Mouse (Mus musculus) stomach, embryonic 16.5 days (tissue): Measurements from ENCODE around the gene March1. TPM values are rescaled to one million over a fixed set of nuclear protein-coding genes. Genes with fewer than 3 reads are reported as not detected.

Source experiments
- ATAC-seq: fragments of 200-750 bp; cut with Nextera tagmentation; 2 replicates; pipeline ENCODE4 v1.8.0; 2017; ENCODE audit warnings: moderate number of reproducible peaks, moderate TSS enrichment; ENCODE audit not compliant: insufficient read depth, low FRiP score
- H3K27ac ChIP-seq: fragments of 300-500 bp; sonication (generic); 2 replicates; pipeline ENCODE4 v1.5.1; 2014; ENCODE audit warnings: low read length
- H3K27me3 ChIP-seq: fragments of 300-500 bp; sonication (generic); 2 replicates; pipeline ENCODE4 v1.6.1; 2014; ENCODE audit warnings: low read length, control low read depth, mixed read lengths; ENCODE audit not compliant: control insufficient read depth, insufficient read depth
- H3K36me3 ChIP-seq: fragments of 300-500 bp; sonication (generic); 2 replicates; pipeline ENCODE4 v1.6.1; 2014; ENCODE audit warnings: low read length; ENCODE audit not compliant: control insufficient read depth, insufficient read depth
- H3K4me1 ChIP-seq: fragments of 300-500 bp; sonication (generic); 2 replicates; pipeline ENCODE4 v1.6.1; 2014; ENCODE audit warnings: low read length, control low read depth, mixed read lengths; ENCODE audit not compliant: control insufficient read depth, insufficient read depth
- H3K4me2 ChIP-seq: fragments of 300-500 bp; sonication (generic); 2 replicates; pipeline ENCODE4 v1.6.1; 2014; ENCODE audit warnings: low read depth, low read length, mixed read lengths
- H3K4me3 ChIP-seq: fragments of 300-500 bp; sonication (generic); replicated peaks from 2 replicates; pipeline ENCODE4 v1.5.1; 2014; ENCODE audit warnings: mild to moderate bottlenecking, low read length
- H3K9ac ChIP-seq: fragments of 300-500 bp; sonication (generic); 2 replicates; pipeline ENCODE4 v1.6.1; 2014; ENCODE audit warnings: low read length
- H3K9me3 ChIP-seq: fragments of 300-500 bp; sonication (generic); replicated peaks from 2 replicates; pipeline ENCODE4 v1.6.1; 2016; ENCODE audit warnings: low read length, control low read depth; ENCODE audit not compliant: control insufficient read depth
- WGBS: fragments of 180-500 bp; shearing (Covaris S2); extraction: QIAGEN DNeasy Blood & Tissue Kit; methylation state at CpG from one replicate; pipeline ENCODE4 v1.1.7; 2014; 5-methylcytosine and 5-hydroxymethylcytosine counted together
- polyA plus RNA-seq: library from polyadenylated mRNA; unstranded; fragments of >200 nt; fragmentation: Nextera tagmentation; extraction: Ambion mirVana; gene quantifications from 2 replicates; pipeline ENCODE4 v1.2.1, GENCODE M21; 2015

Gene March1
- polyA plus RNA-seq, 1 experiment from 2014 or later, result 1.2 TPM

DNA sequence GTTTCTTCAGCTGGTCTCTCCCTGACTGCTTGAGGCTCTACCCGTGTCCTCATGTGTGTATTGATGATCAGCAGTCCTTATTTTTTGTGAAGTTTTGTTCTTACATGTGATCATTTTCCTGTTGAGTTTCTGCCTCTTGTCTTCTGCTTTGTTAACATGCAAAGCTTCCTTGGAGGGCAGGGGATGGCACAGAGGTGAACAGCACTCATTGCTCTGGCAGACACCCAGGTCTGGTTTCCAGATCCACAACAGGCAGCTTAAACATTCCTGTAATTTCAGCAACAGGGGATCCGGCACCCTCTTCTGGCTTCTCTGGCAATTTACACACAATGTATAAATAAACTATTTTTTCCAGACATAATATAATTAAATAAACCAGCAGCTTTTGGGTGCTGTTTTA lies 652.4 kb downstream of the March1 start:
- WGBS, result 65% methylated on average over 2 of the region's 2 CpGs
- H3K4me1 ChIP-seq, result no peaks in the 10 kb centered on the region
- no peak overlapping the region for H3K4me2 ChIP-seq

DNA sequence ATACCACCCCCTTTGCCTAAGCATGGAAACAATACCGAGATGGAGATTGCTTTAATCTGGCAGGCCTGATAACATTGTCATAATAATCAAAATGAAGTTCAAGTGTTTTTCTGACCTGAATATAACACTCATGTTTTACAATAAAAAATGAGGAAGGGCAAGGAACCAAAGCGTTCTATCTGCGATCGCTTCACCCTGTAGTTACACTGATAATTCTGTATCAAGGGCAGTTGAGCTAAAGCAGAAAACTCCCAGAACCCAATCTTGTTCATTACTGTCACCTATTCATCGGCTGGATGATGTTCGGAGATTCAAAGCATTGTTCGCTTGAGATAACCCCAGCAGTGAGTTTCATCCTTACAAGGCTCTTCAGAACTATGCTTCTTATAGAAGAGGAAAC lies 700.1 kb downstream of the March1 start:
- Histone ChIP-seq H3K27ac (no peak overlapping the region), H3K4me1 (no peaks in the 10 kb centered on the region), H3K9me3 (no peaks in the 10 kb centered on the region), H3K4me3 (no peak overlapping the region), H3K36me3 (no peaks in the 10 kb centered on the region), H3K4me2 (no peak overlapping the region), H3K9ac (no peak overlapping the region), H3K27me3 (no peaks in the 10 kb centered on the region)
- ATAC-seq, result no peak
- WGBS, result 84% methylated on average over 7 of the region's 7 CpGs

More for the DNA sequence above, 652.4 kb downstream of the March1 start:
- ATAC-seq, result no peak
- Histone ChIP-seq H3K4me3 (no peak overlapping the region), H3K27me3 (no peaks in the 10 kb centered on the region), H3K9me3 (no peaks in the 10 kb centered on the region), H3K9ac (no peak overlapping the region), H3K27ac (no peak overlapping the region), H3K36me3 (no peaks in the 10 kb centered on the region)

DNA sequence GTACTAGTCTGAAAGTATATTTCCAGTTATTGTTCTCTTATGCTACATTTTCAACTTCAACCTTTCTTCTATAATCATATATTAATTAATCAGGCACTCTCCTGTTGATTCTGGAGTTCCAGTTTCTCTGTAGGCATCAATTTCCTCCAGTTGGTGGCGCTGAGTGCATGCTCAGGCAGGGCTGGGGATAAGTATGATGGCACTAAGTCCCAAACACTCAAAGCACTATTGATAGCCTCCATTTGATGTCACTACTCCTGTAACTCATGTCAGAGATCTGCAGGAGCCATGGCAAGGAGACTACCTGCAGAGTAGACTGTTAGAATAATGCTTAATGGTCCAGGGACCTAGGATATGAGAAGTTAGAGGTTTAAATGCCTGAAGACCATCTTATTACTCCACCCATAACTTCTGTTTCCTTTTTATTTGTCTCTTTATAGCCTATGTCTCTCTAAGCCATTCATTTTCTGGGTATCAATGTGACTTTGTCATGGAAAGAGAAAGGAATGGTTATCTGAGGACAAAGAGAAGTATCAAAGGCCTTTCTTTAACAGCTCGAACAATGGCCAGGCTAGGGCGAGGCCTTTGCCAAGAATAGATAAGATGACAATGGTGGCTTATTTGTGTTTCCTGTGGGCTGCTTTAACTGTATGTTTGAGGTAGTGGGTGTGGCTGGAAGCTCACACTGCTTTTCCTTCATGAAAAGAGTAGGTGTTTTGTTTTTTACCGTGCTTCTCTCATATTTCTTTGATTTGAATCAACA lies 705.5 kb downstream of the March1 start:
- no peaks in the 10 kb centered on the region for H3K9me3 ChIP-seq
- H3K27me3 ChIP-seq, result no peaks in the 10 kb centered on the region
- H3K27ac ChIP-seq, result no peak overlapping the region
- H3K36me3 ChIP-seq, result no peaks in the 10 kb centered on the region
- ATAC-seq, result no peak
- H3K4me1 ChIP-seq, result no peaks in the 10 kb centered on the region
- WGBS, result 41% methylated on average over 4 of the region's 4 CpGs
- no peak overlapping the region for H3K9ac ChIP-seq
- H3K4me3 ChIP-seq, result no peak overlapping the region
- no peak overlapping the region for H3K4me2 ChIP-seq

DNA sequence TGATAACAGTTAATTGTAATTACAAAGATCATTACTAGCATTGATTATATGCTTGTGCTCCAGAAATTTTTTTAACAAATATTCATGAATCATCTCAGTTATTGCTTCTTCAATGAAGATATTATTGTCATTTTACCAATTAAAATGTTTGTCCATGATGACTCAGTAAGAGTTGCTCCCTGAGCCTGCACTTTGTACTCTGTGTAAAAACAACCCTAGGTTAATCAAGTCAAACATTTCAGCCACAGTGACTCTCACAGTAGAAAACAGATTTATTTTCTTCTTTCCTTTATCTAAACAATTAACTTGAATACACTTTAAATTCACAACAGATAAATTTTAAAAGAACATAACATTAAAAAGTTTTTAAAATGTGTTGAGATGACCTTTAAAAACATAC lies 708.7 kb downstream of the March1 start:
- Histone ChIP-seq H3K4me1 (no peaks in the 10 kb centered on the region), H3K9ac (no peak overlapping the region), H3K4me3 (no peak overlapping the region), H3K27ac (no peak overlapping the region), H3K36me3 (no peaks in the 10 kb centered on the region), H3K9me3 (no peaks in the 10 kb centered on the region), H3K27me3 (no peaks in the 10 kb centered on the region), H3K4me2 (no peak overlapping the region)
- no peak for ATAC-seq

DNA sequence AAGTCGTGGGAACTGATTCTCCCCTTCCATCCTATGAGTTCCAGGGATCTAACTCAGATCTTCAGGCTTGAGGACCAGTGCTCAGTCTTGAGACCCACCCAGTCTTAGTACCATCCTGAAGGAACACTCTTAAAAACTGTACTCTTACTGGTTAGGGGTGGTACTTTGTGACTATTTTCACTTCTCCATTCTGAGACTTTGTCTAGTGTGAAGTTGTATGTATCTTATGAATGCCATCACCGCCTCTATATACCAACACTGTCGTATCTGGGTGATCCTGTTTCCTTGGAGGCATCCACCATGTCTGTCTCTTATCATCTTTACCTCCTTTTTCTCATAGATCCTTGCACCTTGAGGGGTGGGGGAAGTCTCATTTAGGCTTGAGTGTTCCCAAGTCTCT lies 714.5 kb downstream of the March1 start:
- ATAC-seq, result no peak
- Histone ChIP-seq H3K36me3 (no peaks in the 10 kb centered on the region), H3K4me1 (no peaks in the 10 kb centered on the region), H3K4me2 (no peak overlapping the region), H3K27ac (no peak overlapping the region), H3K4me3 (no peak overlapping the region), H3K9me3 (no peaks in the 10 kb centered on the region), H3K27me3 (no peaks in the 10 kb centered on the region), H3K9ac (no peak overlapping the region)
- 84% methylated on average over 3 of the region's 3 CpGs for whole genome bisulfite sequencing

DNA sequence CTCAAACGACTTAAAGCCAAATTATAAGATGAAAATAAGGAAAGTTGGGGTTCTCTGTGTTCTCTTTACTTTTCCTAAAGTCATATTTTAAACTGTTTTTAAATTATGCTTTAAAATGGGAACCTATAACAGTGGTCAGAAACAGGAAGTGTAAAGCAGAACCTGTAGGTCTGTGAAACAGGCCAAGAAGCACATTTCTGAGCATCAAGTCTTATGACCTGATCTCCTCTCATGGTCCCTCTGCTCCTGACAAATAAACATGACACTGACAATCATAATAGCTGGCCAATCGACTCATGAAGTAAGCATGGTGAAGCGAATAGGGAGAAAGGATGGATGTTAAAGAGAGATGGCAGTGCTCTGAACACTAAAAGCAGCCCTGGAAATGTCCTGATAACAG lies 716.6 kb downstream of the March1 start:
- Histone ChIP-seq H3K4me2 (no peak overlapping the region), H3K27ac (no peak overlapping the region), H3K9me3 (no peaks in the 10 kb centered on the region), H3K9ac (no peak overlapping the region), H3K4me3 (no peak overlapping the region), H3K27me3 (no peaks in the 10 kb centered on the region), H3K36me3 (no peaks in the 10 kb centered on the region), H3K4me1 (no peaks in the 10 kb centered on the region)
- 74% methylated on average over 3 of the region's 3 CpGs for WGBS
- ATAC-seq, result no peak

DNA sequence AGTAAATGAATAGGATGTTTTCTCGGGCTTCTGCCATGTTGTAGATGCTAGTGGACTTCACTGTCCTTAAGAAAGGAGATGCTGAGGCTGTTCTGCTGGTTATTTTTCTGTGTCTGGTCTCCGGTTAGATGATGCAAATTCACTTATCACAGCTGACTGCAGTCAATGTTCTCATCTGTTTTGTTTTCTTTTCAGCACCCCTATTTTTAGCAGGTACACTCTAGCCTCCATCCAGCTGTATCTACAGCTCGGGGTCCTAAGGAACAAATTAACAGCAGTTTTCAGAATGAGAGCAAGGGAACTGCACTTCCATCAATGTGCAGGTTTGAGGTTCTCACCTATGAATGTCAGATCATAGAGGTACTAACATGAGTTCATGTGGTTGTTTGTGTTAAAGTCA lies 721.9 kb downstream of the March1 start:
- H3K27ac ChIP-seq, result no peak overlapping the region
- no peaks in the 10 kb centered on the region for H3K36me3 ChIP-seq
- no peaks in the 10 kb centered on the region for H3K4me1 ChIP-seq
- no peaks in the 10 kb centered on the region for H3K27me3 ChIP-seq
- no peak overlapping the region for H3K9ac ChIP-seq
- no peak for ATAC-seq
- H3K4me2 ChIP-seq, result no peak overlapping the region
- no peak overlapping the region for H3K4me3 ChIP-seq
- WGBS, result 70% methylated on average over 3 of the region's 3 CpGs
- no peaks in the 10 kb centered on the region for H3K9me3 ChIP-seq

DNA sequence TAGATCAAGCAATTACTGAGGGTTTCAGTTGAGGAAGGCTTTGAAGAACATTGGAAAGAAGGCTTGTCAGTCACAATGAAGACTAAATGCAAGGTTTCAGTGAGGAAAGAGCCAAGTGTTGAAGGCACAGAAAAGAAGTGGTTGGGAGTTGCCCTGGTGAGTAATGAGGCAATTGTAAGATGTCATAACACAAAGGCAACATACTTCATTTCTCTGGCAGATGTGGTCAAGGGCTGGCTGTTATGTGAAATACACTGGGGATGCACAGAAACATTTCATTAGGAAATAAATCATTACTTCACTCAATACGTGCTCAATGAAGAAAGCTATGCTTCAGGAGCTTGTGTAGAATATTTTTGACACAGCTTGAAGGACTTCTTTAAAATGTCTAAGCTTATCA lies 725.2 kb downstream of the March1 start:
- H3K4me2 ChIP-seq, result no peak overlapping the region
- no peaks in the 10 kb centered on the region for H3K9me3 ChIP-seq
- no peaks in the 10 kb centered on the region for H3K36me3 ChIP-seq
- no peak for ATAC-seq
- H3K4me1 ChIP-seq, result no peaks in the 10 kb centered on the region
- H3K9ac ChIP-seq, result no peak overlapping the region
- H3K27me3 ChIP-seq, result no peaks in the 10 kb centered on the region
- H3K4me3 ChIP-seq, result no peak overlapping the region
- WGBS, result 65% methylated on average over 1 of the region's 1 CpGs
- no peak overlapping the region for H3K27ac ChIP-seq

DNA sequence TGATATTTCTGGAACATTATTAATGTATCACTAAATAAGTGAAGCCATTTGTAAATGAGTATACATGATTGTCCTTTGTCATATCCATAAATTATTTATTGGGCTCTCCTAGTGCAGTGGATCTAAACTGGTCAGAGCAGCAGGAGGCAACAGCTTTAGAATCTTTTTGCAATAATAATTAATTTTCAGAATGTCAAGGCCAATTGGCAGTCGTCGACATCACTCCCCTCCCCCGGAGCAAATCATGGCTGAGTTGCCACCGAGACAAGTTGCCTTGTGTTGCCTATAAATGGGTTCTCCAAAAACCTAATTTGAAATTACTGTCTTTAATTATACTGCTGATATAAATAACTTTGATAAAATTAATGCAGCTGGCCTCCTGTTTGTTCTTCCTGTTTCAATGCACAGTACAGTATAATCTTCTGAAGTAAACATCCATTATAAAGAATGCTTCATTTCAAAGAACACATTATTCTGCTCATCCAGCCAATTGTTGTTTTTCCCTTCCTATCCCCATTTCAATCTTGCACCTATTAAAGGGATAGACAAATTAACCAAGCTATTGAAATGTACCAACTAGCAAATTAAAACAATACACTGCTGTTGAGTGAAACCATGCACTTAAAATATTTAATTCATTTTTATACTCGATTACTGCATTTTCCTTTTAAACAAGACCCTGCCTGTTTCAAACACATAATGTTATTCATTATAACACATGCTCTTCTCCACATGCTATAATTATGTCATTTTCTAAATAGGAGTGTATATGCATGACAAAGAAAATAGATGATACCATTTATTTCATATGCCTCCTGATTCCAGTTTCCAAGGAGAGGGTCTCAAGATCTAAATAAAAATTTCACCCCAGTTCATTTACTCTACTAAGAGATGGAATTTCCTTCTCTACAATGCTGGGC lies 745.4 kb downstream of the March1 start:
- Histone ChIP-seq H3K27me3 (no peaks in the 10 kb centered on the region), H3K4me2 (no peak overlapping the region), H3K36me3 (no peaks in the 10 kb centered on the region), H3K9me3 (no peaks in the 10 kb centered on the region), H3K9ac (no peak overlapping the region), H3K27ac (no peak overlapping the region), H3K4me3 (no peak overlapping the region), H3K4me1 (no peaks in the 10 kb centered on the region)
- ATAC-seq, result no peak
- 79% methylated on average over 5 of the region's 5 CpGs for WGBS
